10 mouse cellular contexts compared by ENCODE assay signal in the genomic region with DNA sequence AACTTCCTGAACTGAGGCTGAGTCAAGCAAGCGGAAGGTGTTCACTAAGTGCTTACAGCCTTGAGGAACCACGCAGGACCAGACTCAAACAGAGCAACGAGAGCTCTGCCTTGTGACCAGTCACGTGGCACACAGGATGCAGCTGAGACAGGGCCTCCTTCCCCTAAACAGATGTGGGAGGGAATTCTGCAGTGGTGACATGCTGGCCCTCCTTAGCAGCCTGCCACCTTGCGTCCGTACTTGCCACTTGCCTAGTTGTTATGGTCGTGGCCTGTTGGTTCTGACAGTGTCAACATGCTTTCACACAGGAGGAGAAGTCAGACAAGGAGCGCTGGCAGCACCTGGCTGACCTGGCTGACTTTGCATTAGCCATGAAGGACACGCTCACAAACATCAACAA. TPM values are rescaled to one million over a fixed set of nuclear protein-coding genes. Genes with fewer than 3 reads are reported as not detected.
DNase-seq lines count a peak whose midpoint lies in the region; ATAC-seq and TF ChIP-seq lines count a peak whose summit lies in the region.
"Had no signal": no experiment of that assay in that cellular context is flagged by ENCODE, and none has a peak within 500 bp of the region (broad histone marks: within the 10 kb centered on the region; RNA-seq: fewer than 3 reads in every experiment).

No protein-coding gene starts in this region.

- no peak for ATAC-seq in heart, embryonic 12.5 days (ENCODE audit: insufficient number of reproducible peaks, low FRiP score)
- ATAC-seq in erythroid progenitor cell, adult 5-6 weeks (replicated peaks; ENCODE audit: low FRiP score, poor library complexity, severe bottlenecking) = no peak
- no peak for ATAC-seq in intestine, postnatal 0 days

- no peak overlapping the region for H3K4me2 ChIP-seq in heart, embryonic 12.5 days
- H3K4me2 ChIP-seq in intestine, postnatal 0 days (replicated peaks; ENCODE audit: low read depth) = no peak overlapping the region

- no peak overlapping the region for H3K27ac ChIP-seq in heart, embryonic 12.5 days (ENCODE audit: poor library complexity, severe bottlenecking)
- no peak overlapping the region for H3K27ac ChIP-seq in intestine, postnatal 0 days (ENCODE audit: low read depth, low read length)

- no peaks in the 10 kb centered on the region for H3K27me3 ChIP-seq in heart, embryonic 12.5 days (replicated peaks)
- no peaks in the 10 kb centered on the region for H3K27me3 ChIP-seq in megakaryocyte, embryonic 14.5 days (replicated peaks)
- H3K27me3 ChIP-seq in intestine, postnatal 0 days (replicated peaks; ENCODE audit: control insufficient read depth, insufficient read depth, low read length) = no peaks in the 10 kb centered on the region

- peak; percentile 98 for DNase-seq in heart, adult 11 months
- peak; percentile 16 for DNase-seq in urinary bladder, adult 2 months (ENCODE audit: low spot score)
- DNase-seq in urinary bladder, postnatal 36 days (ENCODE audit: low spot score in 2 of 2) = no peak
- no peak for DNase-seq in ovary, postnatal 10 days (ENCODE audit: low spot score)
- DNase-seq: cerebellum, postnatal 36 days; thymus, postnatal 25 days had no signal

- no peak overlapping the region for H3K4me3 ChIP-seq in heart, embryonic 12.5 days
- H3K4me3 ChIP-seq in megakaryocyte, embryonic 14.5 days (replicated peaks) = peak overlapping the region; percentile 19
- H3K4me3 ChIP-seq in intestine, postnatal 0 days (ENCODE audit: low read depth, low read length) = no peak overlapping the region

- peaks cover 88% of the 10 kb centered on the region for H3K36me3 ChIP-seq in heart, embryonic 12.5 days
- peaks cover 83% of the 10 kb centered on the region for H3K36me3 ChIP-seq in megakaryocyte, embryonic 14.5 days (replicated peaks; ENCODE audit: low read length)
- peaks cover 75% of the 10 kb centered on the region for H3K36me3 ChIP-seq in intestine, postnatal 0 days (ENCODE audit: control insufficient read depth, insufficient read depth)

- H3K9me3 ChIP-seq in heart, embryonic 12.5 days (replicated peaks) = no peaks in the 10 kb centered on the region
- H3K9me3 ChIP-seq in megakaryocyte, embryonic 14.5 days = no peaks in the 10 kb centered on the region
- H3K9me3 ChIP-seq in intestine, postnatal 0 days (ENCODE audit: control insufficient read depth) = no peaks in the 10 kb centered on the region

- no peak overlapping the region for H3K9ac ChIP-seq in heart, embryonic 12.5 days
- no peak overlapping the region for H3K9ac ChIP-seq in intestine, postnatal 0 days (ENCODE audit: low read depth, low read length)

- no peak; the same call in 1 of the 2 replicates for TF ChIP-seq CTCF in intestine, postnatal 0 days (IDR thresholded peaks at IDR 0.05; ENCODE audit: low read depth)

- WGBS in heart, embryonic 12.5 days = 82% methylated on average over 9 of the region's 9 CpGs
- 80% methylated on average over 9 of the region's 9 CpGs for WGBS in intestine, postnatal 0 days

- peaks cover 4% of the 10 kb centered on the region for H3K4me1 ChIP-seq in heart, embryonic 12.5 days (replicated peaks)
- H3K4me1 ChIP-seq in megakaryocyte, embryonic 14.5 days = peaks cover 17% of the 10 kb centered on the region
- no peaks in the 10 kb centered on the region for H3K4me1 ChIP-seq in intestine, postnatal 0 days (replicated peaks; ENCODE audit: control insufficient read depth, insufficient read depth, low read length)

RNA-seq across cellular contexts. Expression of a gene that starts 22.7 kb away (rescaled TPM):
- polyA plus RNA-seq in heart, embryonic 12.5 days (2016; fragmentation: Nextera tagmentation; extraction: Ambion mirVana) = 7.1 and 7.2 TPM in 2 replicates
- polyA plus RNA-seq in urinary bladder, adult 2 months (2012; rRNA removed) = 3.1 and 3.5 TPM in 2 replicates
- 3.5 and 4.1 TPM in 2 replicates for polyA plus RNA-seq in megakaryocyte, embryonic 14.5 days (2012; ENCODE audit: insufficient read depth, low replicate concordance)
- 1.8 TPM in 1 of 2 replicates, not detected in the other for total RNA-seq in erythroid progenitor cell, adult 5-6 weeks (2015; ENCODE audit: low replicate concordance)
- 0.83 and 1.0 TPM in 2 replicates for total RNA-seq in erythroid progenitor cell, adult 5-6 weeks (2017; ENCODE audit: low replicate concordance)
- 4.7 and 4.9 TPM in 2 replicates for polyA plus RNA-seq in intestine, postnatal 0 days (2015; fragmentation: Nextera tagmentation; extraction: Ambion mirVana)

RNA-seq across cellular contexts. Expression of a gene that starts 22.9 kb away (rescaled TPM):
- 8.3 and 8.5 TPM in 2 replicates for polyA plus RNA-seq in heart, embryonic 12.5 days (2016; fragmentation: Nextera tagmentation; extraction: Ambion mirVana)
- polyA plus RNA-seq in urinary bladder, adult 2 months (2012; rRNA removed) = 10.5 and 12.9 TPM in 2 replicates
- polyA plus RNA-seq in megakaryocyte, embryonic 14.5 days (2012; ENCODE audit: insufficient read depth, low replicate concordance) = 1.7 and 3.1 TPM in 2 replicates
- 11.3 and 15.1 TPM in 2 replicates for total RNA-seq in erythroid progenitor cell, adult 5-6 weeks (2015; ENCODE audit: low replicate concordance)
- total RNA-seq in erythroid progenitor cell, adult 5-6 weeks (2017; ENCODE audit: low replicate concordance) = 16.0 and 24.8 TPM in 2 replicates
- 5.2 and 5.4 TPM in 2 replicates for polyA plus RNA-seq in intestine, postnatal 0 days (2015; fragmentation: Nextera tagmentation; extraction: Ambion mirVana)

Comparison
In these comparisons a context has a peak if more than half of its experiments do, and no peak if none do; other contexts are left out.
1. DNase-seq: peak in heart, adult 11 months (single experiment) and urinary bladder, adult 2 months (single experiment); none in urinary bladder, postnatal 36 days (0 of 2) and ovary, postnatal 10 days (single experiment).